Mouse (Mus musculus): ENCODE results near the gene Ush2a.

Ush2a gene

GRCm38 (mm10) chr1:188668513-188668912 is 406.7 kb downstream of the Ush2a start:
- DNase-seq (ENCODE audit: low spot score in 2 of 2): no peak

GRCm38 (mm10) chr1:188672871-188673270 is 411.0 kb downstream of the Ush2a start:
- DNase-seq (ENCODE audit: low spot score in 2 of 2): no peak

DNA sequence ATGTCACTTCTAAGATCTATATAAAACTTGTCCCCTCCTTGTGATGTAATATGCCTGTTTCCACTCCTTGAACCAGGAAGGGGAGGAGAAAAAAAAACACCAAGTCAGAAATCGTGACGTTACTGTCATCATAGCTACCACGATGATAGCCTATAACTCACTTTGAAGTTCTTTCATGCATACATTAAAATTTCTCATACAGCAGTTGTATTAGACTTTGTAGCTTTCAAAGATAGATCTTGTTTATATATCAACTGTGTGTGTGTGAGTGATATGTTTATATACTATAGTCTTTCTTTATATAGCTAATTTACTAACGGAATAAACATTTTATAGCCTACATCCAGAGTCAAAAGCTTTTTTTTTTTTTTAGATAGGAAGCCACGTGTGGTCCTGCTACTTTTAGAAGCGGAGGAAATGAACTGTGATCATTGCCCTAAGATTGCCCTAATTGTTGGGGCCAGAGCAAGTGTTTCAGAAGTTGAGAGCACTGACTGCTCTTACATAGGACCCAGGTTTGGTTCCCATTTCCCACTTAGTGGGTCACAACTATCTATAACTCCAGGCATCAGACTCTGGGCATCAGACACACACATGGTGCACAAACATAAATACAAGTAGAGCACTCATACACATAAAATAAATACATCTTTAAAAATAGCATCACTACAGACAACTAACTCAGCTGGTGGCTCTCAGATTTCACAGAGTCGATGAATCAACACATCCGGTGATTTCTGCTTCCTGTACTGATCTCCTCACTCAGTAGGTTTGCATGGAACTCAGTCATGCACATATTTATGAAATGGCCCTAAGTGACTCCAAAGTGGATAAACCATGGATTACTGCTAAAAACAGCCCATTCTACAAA is 413.1 kb downstream of the Ush2a start:
- DNase-seq (ENCODE audit: low spot score in 2 of 2): no peak

GRCm38 (mm10) chr1:188675511-188675863 is 413.7 kb downstream of the Ush2a start:
- DNase-seq (ENCODE audit: low spot score in 2 of 2): no peak

GRCm38 (mm10) chr1:188678189-188678588 is 416.4 kb downstream of the Ush2a start:
- DNase-seq (ENCODE audit: low spot score in 2 of 2): no peak

DNA sequence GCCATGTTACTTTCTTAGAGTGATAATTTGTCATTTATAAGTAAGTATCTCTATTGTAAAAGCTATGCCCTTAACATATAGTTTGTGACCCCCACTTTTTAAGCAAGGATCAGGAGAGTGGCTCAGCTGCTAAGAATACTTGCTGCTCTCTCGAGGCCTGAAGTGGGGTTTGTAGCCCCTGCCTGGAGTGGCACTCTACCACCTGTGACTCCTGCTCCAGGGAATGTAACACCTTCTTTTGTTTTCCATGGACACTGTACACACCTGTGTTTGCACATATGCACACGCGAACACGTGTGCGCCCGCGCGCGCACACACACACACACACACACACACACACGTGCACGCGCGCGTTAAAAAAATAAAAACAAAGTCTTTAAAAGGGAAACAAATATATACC is 424.5 kb downstream of the Ush2a start:
- no peak for DNase-seq (ENCODE audit: low spot score in 2 of 2)

GRCm38 (mm10) chr1:188696295-188696694 is 434.5 kb downstream of the Ush2a start:
- DNase-seq (ENCODE audit: low spot score in 2 of 2): no peak

- DNase-seq (ENCODE audit: low spot score in 2 of 2): no peak
Measured at GRCm38 (mm10) chr1:188708176-188708575, 446.4 kb downstream of the Ush2a start.

DNA sequence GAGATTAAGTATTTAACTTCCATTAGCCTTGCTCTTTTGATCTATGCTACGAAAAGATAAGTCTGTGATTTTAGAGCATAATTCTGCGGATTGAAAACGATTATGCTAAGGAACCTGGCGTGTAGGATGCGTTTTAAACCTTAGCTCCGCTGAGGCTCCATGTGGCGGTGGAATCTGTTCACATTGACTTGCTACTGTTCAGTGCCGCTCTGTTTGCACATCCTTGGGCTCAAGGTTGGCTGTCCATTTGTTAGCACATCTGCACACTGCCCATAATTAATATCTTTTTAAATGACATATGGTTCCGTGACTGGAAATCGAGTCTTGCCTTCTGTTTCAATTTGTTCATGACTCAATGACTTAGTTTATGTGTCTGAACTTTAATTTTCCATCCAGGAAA is 446.9 kb downstream of the Ush2a start:
- no peak for DNase-seq (ENCODE audit: low spot score in 2 of 2)

- DNase-seq (ENCODE audit: low spot score in 2 of 2): no peak
Measured at GRCm38 (mm10) chr1:188714131-188714530, 452.3 kb downstream of the Ush2a start.

DNA sequence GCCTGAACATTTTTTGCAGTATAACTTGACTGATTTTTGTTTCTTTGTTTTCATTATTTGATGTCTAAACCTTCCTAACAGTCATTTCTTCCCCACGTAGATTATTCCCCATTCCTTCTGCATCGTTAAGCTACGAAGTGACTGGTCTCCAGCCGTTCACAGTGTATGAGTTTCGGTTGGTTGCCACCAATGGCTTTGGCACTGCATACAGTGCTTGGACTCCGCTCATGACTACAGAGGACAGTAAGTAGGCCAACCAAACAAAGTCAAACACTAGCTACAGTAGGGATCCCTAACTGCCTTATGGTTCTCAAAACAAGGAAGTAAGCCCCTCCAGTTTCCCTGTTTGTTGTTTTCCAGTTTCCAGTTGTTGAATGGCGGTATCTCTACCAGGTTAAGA is 453.1 kb downstream of the Ush2a start:
- DNase-seq (ENCODE audit: low spot score in 2 of 2): no peak

DNA sequence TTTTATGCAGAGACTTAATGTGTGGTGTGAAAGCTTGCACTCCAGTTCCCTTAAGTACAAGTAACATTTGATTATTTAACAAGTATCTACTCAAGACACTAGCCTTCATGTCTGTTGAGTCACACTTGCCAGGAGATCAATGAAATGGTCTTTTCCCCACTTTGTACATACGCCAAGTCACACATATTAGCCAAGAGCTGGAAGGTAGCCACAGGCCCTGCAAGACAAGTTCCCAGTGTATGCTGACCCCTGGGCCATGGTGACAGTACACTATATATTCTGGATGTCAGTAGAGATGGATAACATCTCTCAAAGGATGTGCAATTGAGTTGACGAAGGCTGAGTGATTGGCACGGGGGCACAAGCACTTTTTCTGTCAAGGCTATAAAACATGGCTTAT is 455.1 kb downstream of the Ush2a start:
- no peak for DNase-seq (ENCODE audit: low spot score in 2 of 2)

DNA sequence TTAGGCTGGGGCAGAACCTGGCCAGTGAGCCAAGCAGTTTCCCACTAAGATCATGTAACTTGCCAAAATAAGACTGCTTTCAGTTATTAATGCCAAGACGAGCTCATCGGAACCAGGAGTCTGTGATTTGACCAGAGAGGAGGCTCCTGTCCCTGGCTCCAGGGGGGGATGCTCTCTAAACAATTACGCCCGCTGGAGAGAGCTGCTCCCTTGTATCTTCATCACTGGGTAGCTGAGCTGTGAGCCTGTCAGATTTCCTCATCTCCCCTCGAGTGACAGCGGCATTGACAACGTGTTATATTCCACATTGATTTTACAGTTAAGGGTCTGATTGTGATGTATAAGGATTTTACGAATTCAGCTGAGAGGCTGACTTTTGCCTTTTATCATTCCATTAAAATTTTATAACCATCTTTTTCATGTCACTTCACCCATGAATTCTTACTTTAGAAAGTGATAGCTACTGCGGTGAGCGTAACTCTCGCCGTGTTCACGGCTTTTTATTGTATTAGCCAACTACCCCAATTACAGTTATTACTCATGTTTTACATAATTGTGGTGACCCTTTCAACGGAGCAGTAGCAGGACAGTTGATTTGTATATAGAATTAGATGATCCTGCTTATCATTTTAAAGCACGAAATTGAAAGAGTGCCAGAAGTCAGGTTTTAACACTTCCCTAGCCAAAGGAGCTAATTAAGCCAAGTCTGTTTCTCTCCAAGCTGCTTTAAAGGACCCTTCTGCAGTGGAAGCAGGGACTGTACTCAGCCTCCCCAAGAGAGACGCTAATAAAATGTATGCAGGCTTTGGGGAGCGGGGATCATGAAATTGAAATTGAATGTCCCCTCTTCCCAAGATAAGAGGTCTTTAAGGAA is 463.5 kb downstream of the Ush2a start:
- DNase-seq (ENCODE audit: low spot score in 2 of 2): no peak

GRCm38 (mm10) chr1:188726937-188727336 is 465.1 kb downstream of the Ush2a start:
- no peak for DNase-seq (ENCODE audit: low spot score in 2 of 2)

DNA sequence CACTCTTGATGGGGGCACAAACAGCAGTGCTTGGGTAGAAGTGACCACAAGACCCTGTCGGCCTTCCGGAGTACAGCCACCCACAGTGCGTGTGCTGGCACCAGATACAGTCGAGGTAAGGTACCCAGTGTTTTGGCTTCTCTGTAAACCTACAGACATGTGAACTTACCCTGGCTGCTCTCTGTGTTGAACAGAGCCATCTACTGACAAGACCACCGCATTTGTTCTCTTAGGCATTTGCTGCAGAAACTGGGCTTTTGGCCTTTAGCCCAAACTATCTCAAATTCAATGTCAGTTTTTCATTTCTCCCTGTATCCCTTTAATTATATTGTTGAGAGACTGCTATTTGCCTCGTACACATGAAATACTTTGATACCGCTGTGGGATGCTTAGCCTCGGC is 466.8 kb downstream of the Ush2a start:
- DNase-seq (ENCODE audit: low spot score in 2 of 2): no peak

DNA sequence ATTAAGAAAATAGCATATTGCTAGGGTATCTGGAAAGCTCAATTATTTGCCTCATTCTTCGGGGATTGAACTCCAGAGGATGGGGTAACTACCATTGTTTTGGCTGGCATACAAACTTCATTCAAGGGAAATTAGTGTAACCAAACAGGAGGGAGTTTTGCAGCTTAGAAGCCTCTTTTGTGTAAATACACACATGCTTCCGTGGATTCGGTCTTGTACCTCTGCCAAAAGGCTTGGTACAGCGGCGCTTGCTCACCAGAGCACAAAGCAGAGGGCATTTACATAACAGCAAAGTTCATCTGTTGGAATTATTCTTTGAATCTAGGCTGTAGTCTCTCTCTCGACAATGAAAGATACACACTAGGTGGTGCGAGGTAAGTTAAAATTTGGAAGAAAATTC is 467.4 kb downstream of the Ush2a start:
- DNase-seq (ENCODE audit: low spot score in 2 of 2): no peak

GRCm38 (mm10) chr1:188734741-188735266 is 473.0 kb downstream of the Ush2a start:
- no peak for DNase-seq (ENCODE audit: low spot score in 2 of 2)

DNA sequence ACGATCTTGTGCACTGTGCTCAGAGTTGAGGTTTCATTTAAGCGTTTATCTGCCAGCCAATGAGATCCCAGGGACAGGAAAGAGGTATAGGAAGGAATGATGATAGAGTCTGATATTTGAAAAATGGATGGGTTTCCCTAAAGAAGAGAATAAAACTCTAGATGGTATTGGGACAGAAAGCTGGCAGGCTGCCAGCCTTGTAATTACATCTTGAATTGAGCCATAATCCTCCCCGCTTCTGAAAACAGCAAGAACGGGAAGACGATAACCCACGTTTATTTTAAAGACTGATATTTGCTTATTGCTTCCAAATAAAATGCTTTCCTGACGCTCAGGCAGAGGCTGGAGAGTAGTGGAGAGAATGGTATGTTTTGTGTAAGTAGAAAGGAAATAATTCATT is 481.1 kb downstream of the Ush2a start:
- DNase-seq (ENCODE audit: low spot score in 2 of 2): no peak

GRCm38 (mm10) chr1:188755031-188755430 is 493.2 kb downstream of the Ush2a start:
- no peak for DNase-seq (ENCODE audit: low spot score in 2 of 2)

- no peak for DNase-seq (ENCODE audit: low spot score in 2 of 2)
Measured at GRCm38 (mm10) chr1:188760515-188760914, 498.7 kb downstream of the Ush2a start.

DNA sequence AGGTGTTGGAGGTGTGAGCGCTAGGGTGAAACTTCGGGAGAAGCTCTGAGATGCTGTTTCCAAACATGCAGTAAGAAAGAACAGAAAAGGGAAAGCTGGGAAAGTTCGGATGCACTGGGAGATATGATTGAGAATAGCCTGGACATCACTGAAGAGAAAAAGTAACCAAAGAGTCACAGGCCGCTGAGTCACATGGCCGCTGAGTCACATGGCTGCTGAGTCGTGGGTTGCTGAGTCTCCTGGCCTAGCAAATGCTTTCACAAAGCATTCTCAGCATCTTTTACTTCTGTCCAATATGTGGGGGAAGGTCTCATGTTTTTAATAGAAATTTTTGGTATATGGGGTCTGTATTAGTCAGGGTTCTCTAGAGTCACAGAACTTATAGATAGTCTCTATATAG is 500.6 kb downstream of the Ush2a start:
- DNase-seq (ENCODE audit: low spot score in 2 of 2): no peak

DNA sequence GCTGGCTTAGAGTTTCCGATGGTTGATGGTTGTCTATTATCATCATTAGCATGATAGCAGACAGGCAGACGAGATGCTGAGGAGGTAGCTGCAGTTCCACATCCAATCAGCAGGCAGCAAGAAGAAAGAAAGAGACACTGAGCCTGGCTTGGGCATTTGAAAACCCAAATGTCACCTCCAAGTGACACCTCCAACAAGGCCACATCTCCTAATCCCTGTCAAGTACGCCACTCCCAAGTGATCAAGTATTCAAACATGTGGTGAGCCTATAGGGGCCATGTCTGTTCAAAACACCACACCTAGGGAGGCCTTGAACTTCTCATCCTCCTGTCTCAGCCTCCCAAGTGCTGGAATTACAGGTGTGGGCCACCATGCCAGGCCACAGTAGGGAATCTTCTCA is 501.9 kb downstream of the Ush2a start:
- no peak for DNase-seq (ENCODE audit: low spot score in 2 of 2)

DNA sequence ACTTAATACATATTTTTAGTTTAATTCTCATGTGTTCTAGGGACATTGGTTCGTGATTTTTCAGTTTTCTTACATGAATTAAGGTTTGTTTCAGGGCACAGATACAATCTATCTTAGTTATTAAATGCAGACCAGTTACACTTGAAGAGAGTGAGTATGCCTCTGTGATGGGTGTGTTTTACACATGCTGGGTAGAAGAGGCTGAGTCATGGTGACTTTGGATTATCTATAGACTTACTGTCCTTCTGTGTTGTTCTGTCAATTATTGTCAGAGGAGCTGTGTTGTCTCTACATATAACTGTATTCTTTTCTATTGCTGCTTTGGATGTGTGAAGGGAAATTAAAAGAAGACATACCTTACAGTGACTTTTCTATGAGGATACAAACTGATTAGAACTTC is 509.0 kb downstream of the Ush2a start:
- no peak for DNase-seq (ENCODE audit: low spot score in 2 of 2)

Data from frontal cortex, postnatal 10 days (tissue).